Mouse (Mus musculus): ENCODE results near the gene Pon1.

The Pon1 gene

GRCm38 (mm10) chr6:5149941-5150340 is 43.8 kb downstream of the Pon1 start:
- POLR2A ChIA-PET, result no interaction called here
- CTCF ChIA-PET, result no interaction called here

GRCm38 (mm10) chr6:5147488-5148142 is 46.1 kb downstream of the Pon1 start:
- POLR2A ChIA-PET, result no interaction called here
- CTCF ChIA-PET, result no interaction called here

GRCm38 (mm10) chr6:5139666-5140065 is 54.1 kb downstream of the Pon1 start:
- ChIA-PET CTCF (no interaction called here), POLR2A (no interaction called here)

GRCm38 (mm10) chr6:5138875-5139631 is 54.7 kb downstream of the Pon1 start:
- POLR2A ChIA-PET, result interaction anchor here in 1 of 4 experiments (0.6 to 0.8 kb wide), 2 partner anchors 246 to 454 kb away, joined by 3 read pairs; no protein-coding TSS in a partner anchor
- CTCF ChIA-PET, result interaction anchor here in 2 of 4 experiments (1.2 kb wide), 2 partner anchors 29 to 262 kb away, joined by 4 read pairs; no protein-coding TSS in a partner anchor

GRCm38 (mm10) chr6:5136046-5136445 is 57.7 kb downstream of the Pon1 start:
- POLR2A ChIA-PET, result interaction anchor here in 1 of 4 experiments (0.7 kb wide), 3 partner anchors 15 to 500 kb away, joined by 3 to 4 read pairs (median 3); no protein-coding TSS in a partner anchor

DNA sequence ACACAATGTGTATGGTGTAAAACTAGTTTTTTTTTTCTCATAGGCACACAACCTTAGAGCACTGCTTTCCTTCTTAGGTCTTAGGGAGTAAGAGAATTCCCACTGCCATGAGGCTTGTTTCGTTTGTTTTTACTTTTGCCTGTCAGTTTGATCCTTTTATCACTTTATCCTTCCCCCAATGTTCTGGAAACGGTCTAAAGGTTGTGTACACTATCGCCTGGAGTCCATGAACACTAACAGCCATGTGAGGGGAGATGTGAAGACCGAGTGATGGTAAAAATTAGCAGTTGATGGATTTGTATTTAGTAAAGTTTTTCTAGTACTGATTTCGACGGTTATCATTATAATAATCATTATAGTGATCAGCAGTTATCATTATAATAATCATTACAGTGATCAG is 58.8 kb downstream of the Pon1 start:
- CTCF ChIA-PET, result no interaction called here

More at GRCm38 (mm10) chr6:5136046-5136445, 57.7 kb downstream of the Pon1 start:
- CTCF ChIA-PET, result no interaction called here

GRCm38 (mm10) chr6:5129364-5130093 is 64.2 kb downstream of the Pon1 start:
- ChIA-PET CTCF (interaction anchor here in 1 of 4 experiments (0.6 kb wide), 1 partner anchor 21 kb away, joined by 3 read pairs; no protein-coding TSS in a partner anchor), POLR2A (interaction anchor here in 2 of 4 experiments (0.5 to 1.1 kb wide), 2 partner anchors 10 to 168 kb away, joined by 3 read pairs; no protein-coding TSS in a partner anchor)

More for the DNA sequence above, 58.8 kb downstream of the Pon1 start:
- POLR2A ChIA-PET, result no interaction called here

- CTCF ChIA-PET, result interaction anchor here in 3 of 4 experiments (0.6 to 1.4 kb wide), 5 partner anchors 10 to 322 kb away, joined by 3 read pairs; no protein-coding TSS in a partner anchor
- POLR2A ChIA-PET, result interaction anchor here in 3 of 4 experiments (0.5 to 1.5 kb wide), 5 partner anchors 10 to 462 kb away, joined by 3 to 5 read pairs (median 3); no protein-coding TSS in a partner anchor
These were observed 73.5 kb downstream of the Pon1 start for GRCm38 (mm10) chr6:5120229-5120628.

DNA sequence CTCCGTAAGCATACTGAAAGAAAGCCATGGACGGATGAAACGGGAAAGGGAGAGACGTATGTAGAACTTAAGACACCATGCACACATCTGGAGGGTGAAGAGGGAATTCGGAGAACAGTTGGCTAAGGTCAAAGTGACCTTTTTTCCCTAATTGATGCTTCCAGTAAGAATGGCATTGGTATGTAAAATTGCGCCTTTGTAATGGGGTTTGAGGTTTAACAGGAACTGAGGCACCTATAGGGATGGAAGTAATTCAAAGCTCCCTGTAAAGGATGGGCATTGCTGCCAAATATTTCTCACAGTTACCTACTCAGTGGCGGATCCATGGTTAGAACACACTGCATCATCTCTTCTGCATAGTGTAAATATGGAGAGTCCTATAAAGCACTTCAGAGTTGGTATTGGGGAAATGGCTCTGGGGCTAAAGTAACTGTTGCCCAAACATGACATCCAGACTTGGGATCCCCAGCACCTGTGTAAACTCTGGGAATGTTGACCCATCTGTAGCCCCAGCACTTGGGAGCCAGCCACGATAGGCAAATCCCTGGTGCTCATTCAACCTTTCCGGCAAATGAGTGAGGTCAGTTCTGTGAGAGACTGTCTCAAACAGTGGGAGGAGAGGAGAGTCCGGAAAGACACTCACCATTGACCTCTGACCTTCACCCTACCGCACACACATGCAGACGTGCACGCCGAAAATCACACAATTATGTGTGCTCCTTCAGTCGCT is 74.4 kb downstream of the Pon1 start:
- ChIA-PET CTCF (interaction anchor here in 3 of 4 experiments (0.8 to 1.8 kb wide), 5 partner anchors 9 to 282 kb away, joined by 3 to 9 read pairs (median 3); no protein-coding TSS in a partner anchor), POLR2A (interaction anchor here (0.6 to 1.8 kb wide), 10 partner anchors 9 to 376 kb away, joined by 3 to 9 read pairs (median 3); partner anchors contain the start of gene Pdk4 (in 1 of the 4))

Data from embryonic stem cell, embryonic (primary cell).